Mouse (Mus musculus): ENCODE measurements around the gene Gm17509.
"Not testable (repeated sequence)": the region's sequence is repeated elsewhere in the genome, so short reads cannot be mapped to it uniquely, and the experiment has no call there.

Gm17509 gene

DNA sequence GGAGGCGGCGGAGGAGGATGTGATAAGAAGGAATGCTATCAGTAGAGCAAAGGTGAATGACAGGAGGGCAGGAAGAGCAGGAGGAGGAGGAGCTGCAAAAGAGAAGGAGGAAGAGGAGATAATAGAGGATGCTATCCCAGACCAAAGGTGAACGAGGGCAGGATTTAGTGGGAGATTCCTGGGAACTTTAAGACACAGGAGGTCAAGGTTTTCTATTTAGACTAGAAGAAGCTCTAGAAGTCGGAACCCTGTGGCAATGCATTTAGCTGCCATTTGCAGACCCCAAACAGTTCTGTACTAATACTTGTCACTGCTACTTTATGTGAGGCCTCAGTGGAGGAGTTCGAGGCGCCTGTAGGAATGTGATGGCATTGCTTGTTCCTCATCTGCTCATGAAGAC lies 12.6 kb downstream of the Gm17509 start, which contains the start of gene Emb:
TSS of gene Emb (plus strand) at position 301 of the 400 bp plus-strand sequence.
- no peak for DNase-seq (ENCODE audit: low read depth)

DNA sequence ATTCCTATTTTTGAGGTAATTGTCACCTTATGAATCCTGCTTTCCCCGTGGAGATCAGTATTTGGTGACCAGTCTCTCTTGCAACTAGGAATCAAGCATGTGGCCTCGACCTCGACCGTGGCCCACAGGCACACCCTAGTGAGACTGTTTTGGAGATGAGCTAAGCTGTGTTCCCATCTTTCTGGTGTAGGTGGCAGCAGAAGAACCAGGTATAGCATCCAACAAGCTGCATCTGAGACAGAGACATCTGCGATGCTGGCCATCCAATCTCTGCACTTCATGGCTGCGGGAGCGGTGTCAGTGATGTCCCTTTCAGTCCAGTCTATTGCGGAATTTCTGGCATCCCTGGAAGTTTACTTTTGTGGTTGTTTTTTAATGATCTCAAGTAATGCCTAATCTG lies 14.8 kb downstream of the Gm17509 start:
- no peak for DNase-seq (ENCODE audit: low read depth)

DNA sequence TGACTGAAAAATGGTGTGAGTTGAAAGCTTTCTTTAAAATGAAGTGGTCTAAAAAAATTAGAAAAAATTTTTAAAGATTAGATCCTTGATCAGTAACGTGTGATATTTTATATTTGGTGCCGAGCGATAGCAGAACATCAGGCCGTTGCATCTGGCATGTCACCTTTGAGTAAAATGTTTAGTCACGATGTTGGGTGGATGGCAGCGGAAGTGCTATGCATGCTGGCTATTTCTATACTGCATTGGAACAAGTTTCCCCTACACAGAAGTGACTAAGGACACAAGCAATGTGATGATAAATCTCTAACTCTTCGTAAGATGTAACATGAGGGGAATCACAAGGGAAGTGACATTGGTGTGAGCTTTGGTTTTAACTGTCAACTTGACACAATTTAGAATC lies 16.2 kb downstream of the Gm17509 start:
- DNase-seq (ENCODE audit: low read depth): no peak

DNA sequence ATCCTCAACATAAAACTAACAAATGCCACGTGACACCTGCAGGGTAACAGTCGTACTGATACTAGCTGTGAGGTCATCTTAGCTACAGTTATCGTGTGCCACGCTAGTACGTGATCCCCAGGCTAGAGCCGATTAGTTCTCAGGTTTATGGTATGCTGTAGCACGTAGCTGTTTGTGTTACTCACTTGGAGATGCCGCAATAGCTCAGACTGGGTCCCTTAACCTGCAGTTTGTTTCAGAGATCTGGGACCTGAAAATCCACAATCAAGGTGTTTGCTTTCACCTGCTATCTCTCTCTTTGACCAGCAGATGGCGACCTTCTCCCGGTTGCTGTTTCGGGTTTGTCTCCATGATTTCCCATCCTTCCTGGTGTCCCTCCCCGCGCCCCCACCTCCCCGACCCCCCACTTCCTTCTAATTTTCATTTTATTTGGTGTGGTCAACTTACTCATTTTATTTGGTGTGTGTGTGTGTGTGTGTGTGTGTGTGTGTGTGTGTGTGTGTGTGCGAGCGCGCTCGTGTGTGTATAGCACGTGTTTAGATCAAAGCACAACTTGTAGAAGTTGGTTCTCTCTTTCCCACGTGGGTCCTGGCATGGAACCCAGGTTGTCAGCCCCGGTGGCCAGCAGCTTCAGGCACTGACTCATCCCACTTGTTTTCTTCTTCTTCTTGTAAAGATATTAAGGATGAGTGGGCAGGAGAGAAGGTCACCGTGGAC lies 18.0 kb downstream of the Gm17509 start:
- DNase-seq (ENCODE audit: low read depth): no peak

DNA sequence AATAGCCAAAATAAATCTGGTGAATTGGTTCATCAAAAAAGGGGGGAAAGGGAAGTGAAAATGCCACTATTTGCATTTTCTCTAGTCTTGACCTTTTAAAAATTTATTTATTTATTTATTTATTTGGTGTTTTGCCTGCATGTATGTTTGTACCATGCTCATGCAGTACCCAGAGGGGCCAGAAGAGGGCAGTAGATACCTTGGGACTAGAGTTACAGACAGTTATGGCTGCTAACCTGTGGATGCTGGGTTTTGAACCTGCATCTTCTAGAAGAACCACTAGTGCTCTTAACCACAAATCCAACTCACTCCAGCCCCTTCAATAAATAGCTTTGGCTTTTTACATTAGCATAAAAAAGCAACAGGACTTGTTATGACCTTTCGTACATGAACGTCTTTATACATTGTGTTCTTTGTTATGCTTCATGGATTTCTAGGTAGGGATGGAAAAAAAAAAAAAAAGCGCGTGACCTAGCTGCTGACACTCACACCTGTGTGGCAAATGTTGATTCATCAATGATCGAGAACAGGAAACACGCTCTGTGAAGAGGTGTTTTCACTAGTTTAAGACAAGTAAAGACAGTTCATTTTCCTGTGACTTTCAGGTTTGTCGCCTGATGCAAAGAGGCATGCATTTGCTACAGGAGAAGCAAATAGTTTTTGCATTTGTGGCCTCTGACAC lies 22.3 kb downstream of the Gm17509 start:
- no peak for DNase-seq (ENCODE audit: low read depth)

DNA sequence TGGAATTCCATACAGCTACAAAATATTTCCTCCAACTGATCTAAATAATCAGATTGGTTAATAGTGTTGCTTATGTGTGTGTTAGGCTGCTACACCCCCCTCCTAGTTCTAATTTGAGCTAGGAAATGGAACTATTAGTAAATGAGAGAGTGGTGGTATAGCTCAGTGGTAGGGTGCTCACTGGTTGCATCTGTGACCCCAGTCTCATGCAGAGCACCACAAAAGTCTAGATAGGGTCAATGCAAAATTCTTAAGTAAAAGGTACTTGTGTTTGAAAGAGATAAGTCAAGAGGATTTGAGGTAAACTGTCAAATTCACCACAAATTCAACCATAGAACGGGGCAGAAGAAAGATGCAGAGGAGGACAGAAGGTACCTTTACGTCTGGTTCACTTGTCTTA lies 23.2 kb downstream of the Gm17509 start:
- DNase-seq (ENCODE audit: low read depth): no peak

DNA sequence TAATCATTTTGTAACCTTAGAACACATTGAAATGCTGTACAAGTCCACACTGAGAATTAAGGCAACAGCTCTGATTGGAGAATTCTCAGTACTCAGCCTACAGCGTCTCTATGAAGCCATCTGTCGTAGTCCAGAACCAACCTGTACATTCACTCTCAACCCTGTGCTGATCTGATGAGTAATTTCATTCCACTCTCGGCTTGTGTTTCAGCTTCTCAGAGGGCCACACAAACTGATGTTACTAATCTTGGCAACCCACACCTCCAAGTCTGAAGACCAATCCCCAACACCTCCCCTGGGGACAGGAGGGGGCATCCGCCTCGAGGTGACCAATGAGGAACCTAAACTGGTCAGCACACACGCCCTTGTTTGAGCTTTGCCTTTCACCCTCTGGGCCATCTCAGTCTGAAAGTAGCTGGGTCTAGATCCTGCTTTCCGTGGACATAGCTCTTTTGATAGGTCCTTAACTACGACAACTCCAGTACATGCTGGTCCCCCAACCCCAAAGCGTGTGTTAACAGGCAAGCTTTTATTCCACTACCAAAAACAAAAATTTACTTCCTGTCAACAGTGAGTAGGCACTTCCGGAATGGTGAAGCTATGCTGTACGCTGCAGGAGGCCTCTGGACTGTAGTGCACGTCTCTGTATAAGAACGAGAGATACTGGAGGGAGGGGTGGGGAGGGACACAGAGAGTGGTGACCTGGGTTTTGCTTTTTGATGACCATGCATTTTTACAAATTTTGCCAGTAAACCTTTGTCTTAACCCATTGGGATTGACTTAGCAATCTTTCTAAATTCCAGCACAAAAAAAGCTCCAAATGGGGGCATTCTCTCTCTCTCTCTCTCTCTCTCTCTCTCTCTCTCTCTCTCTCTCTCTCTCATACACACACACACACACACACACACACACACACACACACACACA lies 25.0 kb downstream of the Gm17509 start:
- DNase-seq (ENCODE audit: low read depth): no peak

DNA sequence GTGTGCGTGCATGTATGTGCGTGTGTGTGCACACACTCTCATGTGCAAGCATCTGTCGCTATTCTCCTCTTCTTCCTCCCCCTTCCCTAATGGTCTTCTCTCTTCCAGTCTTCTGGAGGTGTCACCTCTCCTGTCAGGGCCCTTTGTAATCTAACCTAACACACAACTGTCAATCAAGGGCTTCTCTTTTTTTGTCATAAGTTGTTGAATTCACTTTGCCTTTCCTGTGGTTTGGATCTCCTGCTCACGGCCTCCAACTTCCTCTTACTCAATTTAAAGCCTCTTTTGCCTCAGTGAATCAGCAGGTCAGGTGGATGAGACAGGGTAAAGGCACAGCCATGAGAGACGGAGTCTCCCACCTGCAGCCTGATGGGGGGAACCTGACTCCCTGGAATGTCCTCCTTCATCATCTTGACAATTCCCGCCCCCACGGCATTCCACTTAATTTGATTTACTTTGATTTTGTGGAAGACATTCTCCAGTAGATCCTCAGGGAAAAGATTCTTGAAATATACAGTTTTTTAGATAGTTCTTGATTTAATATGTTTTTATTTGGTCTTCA lies 27.4 kb downstream of the Gm17509 start:
- DNase-seq (ENCODE audit: low read depth): no peak

DNA sequence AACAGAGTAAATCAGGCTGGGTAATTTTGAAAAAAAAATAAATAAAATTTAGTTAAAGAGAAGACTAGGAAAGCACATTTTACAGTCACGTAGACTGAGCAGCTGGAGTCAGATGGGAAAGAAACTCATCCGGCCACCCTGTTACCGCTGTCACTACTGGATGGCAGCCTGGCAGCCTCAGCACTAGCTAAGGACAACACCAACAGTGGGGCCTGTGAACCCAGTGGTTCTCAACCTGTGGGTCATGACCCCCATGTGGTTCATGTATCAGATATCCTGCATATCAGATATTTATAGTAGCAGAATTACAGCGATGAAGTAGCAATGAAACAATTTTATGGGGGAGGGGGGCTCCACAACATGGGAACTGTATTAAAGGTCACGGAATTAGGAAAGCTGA lies 28.7 kb downstream of the Gm17509 start:
- no peak for DNase-seq (ENCODE audit: low read depth)

DNA sequence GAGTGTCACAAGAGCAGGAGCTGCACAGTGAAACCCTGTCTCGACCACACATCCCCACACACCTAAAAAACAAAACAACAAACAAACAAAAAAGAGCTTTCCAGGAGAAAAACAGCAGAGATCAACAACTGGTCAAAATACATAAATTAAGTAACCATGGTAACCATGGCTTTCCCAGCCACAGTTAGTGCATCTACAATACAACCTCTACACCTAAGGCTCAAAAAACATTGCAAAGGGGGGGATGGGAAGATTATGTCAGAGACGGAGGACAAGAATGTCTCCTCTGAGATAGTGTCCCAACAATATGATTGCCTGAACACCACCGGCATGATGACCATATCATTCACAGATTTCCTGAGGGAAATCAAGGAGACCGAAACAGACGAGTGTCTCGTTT lies 35.5 kb downstream of the Gm17509 start:
- no peak for DNase-seq (ENCODE audit: low read depth)

DNA sequence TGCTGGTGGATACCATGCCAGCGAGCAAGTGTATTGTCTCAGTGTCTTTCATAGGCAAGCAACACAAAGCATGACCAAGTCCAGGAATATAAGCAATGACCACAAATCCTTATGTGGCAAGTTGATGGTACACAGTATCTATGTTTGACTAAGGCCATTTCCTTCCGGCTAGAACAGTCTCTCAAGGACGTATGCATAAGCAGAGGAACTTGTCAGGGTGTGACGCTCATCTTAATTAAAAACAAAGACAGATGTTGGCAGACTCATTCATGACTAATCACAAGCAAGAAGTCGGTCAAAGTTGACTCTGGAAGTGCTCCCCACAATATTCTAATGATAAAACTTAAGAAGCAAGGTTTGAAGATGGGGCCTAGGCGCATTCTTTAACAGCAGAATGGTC lies 37.6 kb downstream of the Gm17509 start:
- no peak for DNase-seq (ENCODE audit: low read depth)

DNA sequence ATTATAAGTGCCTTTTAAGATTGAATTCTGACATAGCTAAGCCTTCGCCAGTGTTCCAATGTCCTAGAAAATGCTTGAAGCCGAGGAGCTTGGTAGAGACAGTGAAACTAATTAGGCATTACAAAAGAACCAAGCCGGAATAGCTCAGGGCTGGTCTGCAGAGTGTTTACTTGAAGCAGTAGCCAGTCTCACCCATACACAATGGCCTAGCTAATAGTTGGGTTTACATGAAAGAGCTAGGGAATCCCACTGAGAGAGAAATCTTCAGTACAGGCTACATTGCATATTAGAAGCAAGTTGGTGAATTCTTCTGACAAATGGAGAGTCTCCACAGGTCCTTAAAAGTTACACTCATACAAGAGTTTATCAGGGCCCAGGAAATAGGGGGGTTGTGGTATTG lies 40.0 kb downstream of the Gm17509 start:
- DNase-seq (ENCODE audit: low read depth): not testable (repeated sequence)

Data from fibroblast of lung, adult 2 months (primary cell).